Mouse (Mus musculus) lung, adult 2 months (tissue): ENCODE measurements around the gene Cftr. TPM values are rescaled to one million over a fixed set of nuclear protein-coding genes. Genes with fewer than 3 reads are reported as not detected.
A peak's percentile ranks its signal among the peaks of the same experiment; 100 is the strongest.

Experiments used
- DNase-seq: peaks from one replicate; pipeline ENCODE4 v3.0.0; 2022
- H3K4me1 ChIP-seq: fragments of 200-500 bp; 2 replicates; pipeline ENCODE4 v1.6.1; 2011; ENCODE audit warnings: low read length; ENCODE audit not compliant: control insufficient read depth, insufficient read depth
- H3K4me3 ChIP-seq: fragments of 200-500 bp; replicated peaks from 2 replicates; pipeline ENCODE3; 2011; ENCODE audit warnings: low read depth, mild to moderate bottlenecking, control low read depth, low read length; ENCODE audit errors: extremely low read depth
- CTCF ChIP-seq: fragments of 200-500 bp; IDR thresholded peaks from 2 replicates; pipeline ENCODE4 v1.5.1; 2011; ENCODE audit warnings: mild to moderate bottlenecking, low read length, control low read depth; ENCODE audit not compliant: insufficient read depth
- POLR2A ChIP-seq: fragments of 200-500 bp; IDR thresholded peaks from 2 replicates; pipeline ENCODE4 v1.6.1; 2011; ENCODE audit warnings: low read depth, mild to moderate bottlenecking, control low read depth, low read length, borderline replicate concordance; ENCODE audit errors: extremely low read depth
- WGBS: fragments of 180-500 bp; shearing (Covaris S2); methylation state at CpG from one replicate; pipeline ENCODE4 v1.1.7; 2018; 5-methylcytosine and 5-hydroxymethylcytosine counted together
- polyA plus RNA-seq: library from polyadenylated mRNA; depleted of rRNA; stranded (reverse); fragments of >200 nt; gene quantifications from 2 replicates; pipeline ENCODE4 v1.2.3, GENCODE M21; 2012; rRNA removed

The Cftr gene
- polyA plus RNA-seq = 1.0 and 1.5 TPM in 2 replicates

DNA sequence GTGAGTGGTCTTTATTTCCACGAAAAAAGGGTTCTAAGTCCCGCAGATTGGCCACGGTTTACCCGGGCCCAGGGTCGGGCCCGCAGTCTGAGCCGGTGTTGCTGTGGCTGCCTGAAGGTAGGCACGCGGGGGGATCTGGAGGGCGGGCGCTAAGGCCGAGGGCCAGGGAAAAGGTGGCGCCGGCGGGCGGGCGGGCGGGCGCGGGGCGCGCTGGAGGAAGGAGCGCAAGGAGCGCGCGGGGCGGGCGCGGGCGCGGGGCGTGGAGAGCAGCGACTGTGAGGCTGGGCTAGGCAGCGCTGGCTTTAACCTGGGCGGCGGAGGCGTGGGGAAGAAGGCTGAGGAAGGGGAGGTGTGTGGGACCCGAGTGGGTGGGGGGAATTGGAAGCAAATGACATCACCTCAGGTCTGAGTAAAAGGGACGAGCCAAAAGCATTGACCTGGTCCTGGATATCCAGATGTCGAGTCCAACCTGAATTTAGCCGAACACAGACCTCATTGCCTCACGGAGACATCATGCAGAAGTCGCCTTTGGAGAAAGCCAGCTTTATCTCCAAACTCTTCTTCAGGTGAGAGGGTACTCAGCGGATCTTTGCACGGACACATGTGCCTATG is at the start of gene Cftr:
Gene Cftr (plus strand): TSS at position 377 of the 612 bp plus-strand sequence.
- TF ChIP-seq POLR2A = no peak
- no peak for TF ChIP-seq CTCF
- 3% methylated on average over 45 of the region's 45 CpGs for WGBS
- Histone ChIP-seq H3K4me3 (peak within 1 kb of the TSS; percentile 41), H3K4me1 (no peaks in the 10 kb centered on the region)
- peak; percentile 43 for DNase-seq

DNA sequence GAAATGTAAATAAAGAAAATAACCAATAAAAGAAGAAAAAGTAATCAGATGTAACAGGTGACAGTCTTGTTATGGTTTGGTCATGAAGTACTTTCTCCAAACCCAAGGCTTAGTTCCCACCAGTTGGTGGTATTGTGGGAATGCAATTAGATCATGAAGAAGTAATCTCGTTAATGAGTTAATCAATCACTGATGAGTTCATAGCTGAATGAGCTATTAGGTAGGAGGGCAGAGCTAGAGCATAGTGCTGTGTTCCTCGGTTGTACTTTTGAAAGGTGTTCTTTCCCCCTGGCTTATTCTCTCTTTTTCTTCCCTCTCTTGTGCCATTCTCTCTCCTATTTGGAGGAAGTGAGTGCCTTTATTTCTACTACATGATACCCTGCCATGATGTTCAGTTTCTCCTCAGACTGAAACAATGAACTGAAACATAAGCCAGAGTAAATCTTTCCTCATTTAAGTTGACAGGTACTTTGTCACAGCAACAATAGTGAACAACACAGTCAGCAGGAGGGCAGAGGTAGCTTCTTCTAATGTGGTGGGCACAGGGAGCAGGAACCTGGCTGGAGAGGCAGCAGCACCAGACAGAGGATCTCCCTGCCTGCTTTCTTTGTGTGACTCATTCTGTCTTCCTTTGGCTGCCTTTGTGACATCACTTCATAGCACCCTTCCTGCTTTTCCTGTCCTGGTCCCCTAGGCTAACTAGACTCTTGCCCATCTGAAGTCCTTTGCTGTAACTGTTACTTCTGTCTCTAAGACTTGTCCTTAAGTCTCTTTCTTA is 43.1 kb upstream of the Cftr start:
- Histone ChIP-seq H3K4me3 (no peak overlapping the region), H3K4me1 (no peaks in the 10 kb centered on the region)
- no peak for TF ChIP-seq POLR2A
- no peak for TF ChIP-seq CTCF
- 70% methylated on average over 2 of the region's 2 CpGs for WGBS
- no peak for DNase-seq

DNA sequence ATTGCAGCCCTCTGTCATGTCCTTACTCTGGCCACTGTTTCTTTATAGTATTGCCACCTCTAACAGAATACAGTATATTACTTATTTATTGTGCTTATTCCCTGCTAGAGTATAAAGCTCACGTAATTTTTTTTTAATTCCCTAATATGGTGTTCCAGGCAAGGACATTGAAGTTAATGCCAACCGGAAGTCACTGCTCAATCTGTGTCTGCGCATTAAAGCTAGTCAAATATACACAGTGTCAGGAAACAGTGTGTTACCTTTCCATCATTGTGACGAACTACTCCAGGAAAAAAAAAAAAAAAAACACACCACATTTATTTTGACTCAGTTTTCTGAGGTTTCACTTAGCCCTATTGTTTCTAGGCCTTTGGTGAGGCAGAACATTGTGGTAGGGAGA is 42.4 kb upstream of the Cftr start:
- TF ChIP-seq POLR2A = no peak
- WGBS = 36% methylated on average over 4 of the region's 4 CpGs
- Histone ChIP-seq H3K4me1 (no peaks in the 10 kb centered on the region), H3K4me3 (no peak overlapping the region)
- DNase-seq = no peak

DNA sequence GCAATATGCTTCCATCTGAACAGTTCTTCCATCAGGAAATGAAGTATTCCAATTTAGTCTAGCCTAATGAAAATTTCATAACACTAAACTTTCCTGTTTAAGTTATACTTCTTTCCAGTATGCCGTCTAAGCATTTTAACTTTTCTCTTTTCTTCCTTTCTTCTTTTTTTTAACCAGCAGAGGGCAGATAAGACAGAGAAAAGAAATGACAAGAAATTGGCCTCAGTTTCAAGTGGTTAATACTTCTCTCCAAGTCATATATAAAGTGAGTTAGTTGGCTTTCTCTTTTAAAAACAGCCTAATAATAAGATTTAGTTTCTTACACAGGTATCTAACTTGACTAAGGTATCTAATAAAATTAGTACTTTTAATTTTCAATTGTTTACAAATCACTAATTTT is 35.2 kb upstream of the Cftr start:
- H3K4me3 ChIP-seq = no peak overlapping the region
- H3K4me1 ChIP-seq = no peaks in the 10 kb centered on the region
- TF ChIP-seq POLR2A = no peak
- no peak for TF ChIP-seq CTCF
- 10% methylated on average over 1 of the region's 1 CpGs for WGBS
- no peak for DNase-seq

DNA sequence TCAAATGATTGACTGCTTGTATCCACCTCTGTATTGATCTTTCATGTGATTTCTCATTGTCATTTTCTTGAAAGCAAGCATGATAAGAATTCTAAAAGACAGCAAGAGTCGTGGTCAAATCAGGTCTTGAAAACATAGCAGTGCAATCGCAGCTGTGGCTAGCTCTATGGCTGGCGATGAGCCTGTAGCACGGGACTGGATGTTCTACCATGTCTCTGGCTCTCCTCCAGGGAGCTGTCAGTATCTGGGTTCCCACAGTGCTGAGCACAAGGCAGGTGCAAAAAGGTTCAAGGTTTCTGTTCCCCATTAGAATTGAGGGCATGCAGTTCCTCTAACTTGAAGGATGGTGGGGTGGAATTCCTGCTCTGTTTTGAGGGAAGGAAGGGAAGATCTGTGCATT is 17.5 kb upstream of the Cftr start:
- no peak for TF ChIP-seq POLR2A
- no peak for TF ChIP-seq CTCF
- WGBS = 63% methylated on average over 4 of the region's 4 CpGs
- Histone ChIP-seq H3K4me3 (no peak overlapping the region), H3K4me1 (no peaks in the 10 kb centered on the region; the same call in 1 of the 2 replicates)
- DNase-seq = no peak

DNA sequence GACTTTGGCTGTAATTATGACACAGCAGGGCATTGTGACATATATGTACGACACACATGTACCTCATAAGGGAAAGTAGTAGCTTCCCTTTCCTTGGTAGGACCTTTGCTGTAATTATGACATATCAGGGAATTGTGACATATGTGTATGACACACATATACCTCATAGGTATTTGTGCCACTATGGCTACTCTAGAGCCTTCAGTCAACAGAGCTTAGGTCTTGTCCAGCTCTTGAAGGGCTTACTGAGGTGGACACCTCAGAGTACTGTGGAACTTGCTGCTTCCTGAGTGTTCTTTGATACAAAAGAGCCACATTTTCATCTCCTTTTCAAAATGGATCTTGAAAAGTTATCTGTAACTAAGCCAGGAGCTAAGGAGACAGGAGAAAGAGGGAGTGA is 869 bp upstream of the Cftr start:
- Histone ChIP-seq H3K4me1 (no peaks in the 10 kb centered on the region), H3K4me3 (no peak overlapping the region)
- 76% methylated on average over 1 of the region's 1 CpGs for WGBS
- TF ChIP-seq POLR2A (no peak), CTCF (no peak)
- DNase-seq = no peak

DNA sequence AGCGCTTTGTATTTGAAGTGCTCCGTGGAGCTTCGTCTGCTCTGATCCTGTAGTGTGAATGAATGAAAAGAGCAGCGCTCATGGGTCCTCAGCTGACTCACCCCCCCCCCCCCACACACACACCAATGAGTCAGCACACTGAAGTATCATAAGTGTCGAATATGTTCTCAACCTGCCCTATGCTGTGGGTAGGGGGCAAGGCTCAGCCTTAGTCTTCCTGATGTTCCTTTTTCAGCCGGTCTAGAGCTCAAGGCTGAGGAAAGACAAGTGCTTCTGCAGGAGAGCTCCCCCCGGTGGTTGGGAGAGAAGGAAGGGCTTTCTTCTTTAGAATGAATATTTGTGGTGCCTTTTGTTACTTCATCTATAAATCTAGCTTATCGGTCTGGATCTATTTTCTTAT is 1.1 kb downstream of the Cftr start:
- 52% methylated on average over 8 of the region's 8 CpGs for WGBS
- peak overlapping the region; percentile 28 for H3K4me3 ChIP-seq
- no peaks in the 10 kb centered on the region for H3K4me1 ChIP-seq
- TF ChIP-seq CTCF (peak; percentile 35), POLR2A (no peak)
- DNase-seq = peak; percentile 38

DNA sequence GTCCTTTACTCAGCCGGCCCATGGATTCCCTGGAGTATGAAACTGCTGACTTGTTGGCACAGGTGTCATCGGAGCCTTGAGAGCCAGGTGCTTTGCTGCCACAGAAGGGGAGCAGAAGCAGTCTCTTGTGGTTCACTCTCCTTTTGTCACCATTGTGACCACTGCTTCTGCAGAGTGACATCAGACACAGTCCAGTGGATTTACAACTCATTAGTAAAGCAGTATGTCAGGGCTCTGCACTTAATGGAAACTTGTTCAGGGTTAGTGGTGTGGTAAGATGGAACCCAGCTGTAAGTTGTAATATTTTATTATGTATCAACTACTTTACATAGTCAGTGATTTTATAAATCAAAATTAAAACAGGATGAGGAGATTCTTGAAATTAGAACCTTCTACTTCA is 7.0 kb downstream of the Cftr start:
- WGBS = 75% methylated on average over 2 of the region's 2 CpGs

DNA sequence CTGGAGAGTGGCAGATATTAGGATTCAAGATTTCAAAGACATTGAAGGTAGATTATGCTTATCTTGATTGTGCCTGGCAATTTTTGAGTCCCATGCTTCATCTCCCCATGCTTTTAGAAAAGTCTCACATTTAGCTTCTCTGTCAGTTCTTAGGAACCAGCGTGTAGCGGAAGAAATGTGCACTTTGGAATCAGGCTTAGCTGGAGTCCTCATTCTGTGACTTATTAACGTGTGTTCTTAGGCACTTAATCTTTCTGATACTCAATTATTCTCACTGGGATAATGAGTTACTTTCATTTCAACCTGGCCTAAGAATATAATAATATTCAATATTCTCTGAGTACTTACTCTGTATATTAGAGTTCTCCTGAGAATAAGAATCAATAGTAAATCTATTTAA is 10.2 kb downstream of the Cftr start:
- no peak for DNase-seq
- Histone ChIP-seq H3K4me1 (no peaks in the 10 kb centered on the region), H3K4me3 (no peak overlapping the region)
- WGBS = 66% methylated on average over 3 of the region's 3 CpGs
- TF ChIP-seq CTCF (no peak), POLR2A (no peak)

More for the DNA sequence above, 7.0 kb downstream of the Cftr start:
- H3K4me1 ChIP-seq = no peaks in the 10 kb centered on the region
- H3K4me3 ChIP-seq = no peak overlapping the region
- TF ChIP-seq CTCF (no peak), POLR2A (no peak)
- no peak for DNase-seq

DNA sequence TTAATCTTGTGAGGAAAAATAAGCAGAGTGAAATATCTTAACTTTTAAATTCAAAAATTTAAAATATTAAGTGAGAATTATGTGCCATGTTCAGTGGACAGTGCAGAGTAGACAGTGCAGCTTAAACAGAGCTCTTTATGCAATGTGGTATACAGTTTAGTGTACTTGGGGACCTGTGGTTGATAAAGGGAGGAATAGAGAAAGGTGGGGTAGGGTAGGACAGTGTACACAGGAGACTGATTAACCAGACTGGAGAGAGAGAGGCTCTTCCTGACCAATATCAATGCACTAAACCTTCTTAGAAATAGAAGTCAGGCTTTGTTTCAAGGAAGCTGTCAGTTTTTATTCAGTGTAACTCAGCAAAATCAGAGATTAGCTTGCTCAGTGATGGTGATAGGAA is 12.4 kb downstream of the Cftr start:
- DNase-seq = no peak

More for the DNA sequence above, 12.4 kb downstream of the Cftr start:
- TF ChIP-seq POLR2A (no peak), CTCF (no peak)
- H3K4me3 ChIP-seq = no peak overlapping the region
- no peaks in the 10 kb centered on the region for H3K4me1 ChIP-seq
